Mouse (Mus musculus) stomach, embryonic 16.5 days (tissue): ENCODE data around the gene Fbxo39. TPM values are rescaled to one million over a fixed set of nuclear protein-coding genes. Genes with fewer than 3 reads are reported as not detected.

Experiments
- ATAC-seq: fragments of 200-750 bp; cut with Nextera tagmentation; 2 replicates; pipeline ENCODE4 v1.8.0; 2017; ENCODE audit warnings: moderate number of reproducible peaks, moderate TSS enrichment; ENCODE audit not compliant: insufficient read depth, low FRiP score
- H3K27ac ChIP-seq: fragments of 300-500 bp; sonication (generic); 2 replicates; pipeline ENCODE4 v1.5.1; 2014; ENCODE audit warnings: low read length
- H3K27me3 ChIP-seq: fragments of 300-500 bp; sonication (generic); 2 replicates; pipeline ENCODE4 v1.6.1; 2014; ENCODE audit warnings: low read length, control low read depth, mixed read lengths; ENCODE audit not compliant: control insufficient read depth, insufficient read depth
- H3K36me3 ChIP-seq: fragments of 300-500 bp; sonication (generic); 2 replicates; pipeline ENCODE4 v1.6.1; 2014; ENCODE audit warnings: low read length; ENCODE audit not compliant: control insufficient read depth, insufficient read depth
- H3K4me1 ChIP-seq: fragments of 300-500 bp; sonication (generic); 2 replicates; pipeline ENCODE4 v1.6.1; 2014; ENCODE audit warnings: low read length, control low read depth, mixed read lengths; ENCODE audit not compliant: control insufficient read depth, insufficient read depth
- H3K4me2 ChIP-seq: fragments of 300-500 bp; sonication (generic); 2 replicates; pipeline ENCODE4 v1.6.1; 2014; ENCODE audit warnings: low read depth, low read length, mixed read lengths
- H3K4me3 ChIP-seq: fragments of 300-500 bp; sonication (generic); replicated peaks from 2 replicates; pipeline ENCODE4 v1.5.1; 2014; ENCODE audit warnings: mild to moderate bottlenecking, low read length
- H3K9ac ChIP-seq: fragments of 300-500 bp; sonication (generic); 2 replicates; pipeline ENCODE4 v1.6.1; 2014; ENCODE audit warnings: low read length
- H3K9me3 ChIP-seq: fragments of 300-500 bp; sonication (generic); replicated peaks from 2 replicates; pipeline ENCODE4 v1.6.1; 2016; ENCODE audit warnings: low read length, control low read depth; ENCODE audit not compliant: control insufficient read depth
- WGBS: fragments of 180-500 bp; shearing (Covaris S2); extraction: QIAGEN DNeasy Blood & Tissue Kit; methylation state at CpG from one replicate; pipeline ENCODE4 v1.1.7; 2014; 5-methylcytosine and 5-hydroxymethylcytosine counted together
- polyA plus RNA-seq: library from polyadenylated mRNA; unstranded; fragments of >200 nt; fragmentation: Nextera tagmentation; extraction: Ambion mirVana; gene quantifications from 2 replicates; pipeline ENCODE4 v1.2.1, GENCODE M21; 2015

Fbxo39 gene
- polyA plus RNA-seq: not detected in 2 replicates

DNA sequence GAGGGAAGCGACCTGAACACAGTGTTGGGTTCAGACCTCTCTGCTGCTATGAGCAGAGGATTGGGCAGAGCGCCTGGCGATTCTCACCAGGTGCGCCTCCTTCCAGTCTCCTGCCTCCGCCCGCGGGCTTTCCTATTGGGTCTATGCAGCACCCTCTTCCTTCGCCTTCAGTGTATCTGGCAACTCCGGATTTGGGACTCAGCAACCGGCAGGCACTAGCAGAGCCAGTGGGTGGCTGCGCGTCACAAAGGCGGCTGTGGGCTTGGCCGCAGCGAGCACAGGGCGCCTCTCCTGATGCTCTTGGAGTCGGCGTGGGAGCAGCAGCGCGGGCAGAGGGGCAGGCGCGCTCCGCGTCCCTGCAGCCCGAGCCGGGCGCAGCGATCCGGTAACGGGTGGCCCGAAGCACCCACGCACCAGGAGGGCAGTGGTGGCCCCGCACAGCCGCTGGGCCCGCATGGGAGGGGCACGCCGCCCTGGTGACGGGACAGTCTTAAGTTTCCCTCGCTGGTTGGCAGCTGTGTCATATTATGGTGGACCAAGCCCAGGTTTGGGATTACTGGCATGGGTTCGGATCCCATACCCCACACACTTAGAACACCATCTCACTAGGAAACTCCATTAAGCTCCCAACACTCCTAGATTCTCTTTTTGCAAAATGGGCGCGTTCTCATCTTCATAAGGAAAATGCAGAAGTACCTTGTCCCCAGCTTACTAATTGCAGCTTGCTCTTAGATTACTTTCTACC, at the start of gene Fbxo39:
Gene Fbxo39 (plus strand): TSS at position 294 of the 745 bp plus-strand sequence.
- Histone ChIP-seq H3K9me3 (no peaks in the 10 kb centered on the region), H3K9ac (peak within 1 kb of the TSS; percentile 37), H3K27me3 (peaks cover 17% of the 10 kb centered on the region), H3K27ac (no peak within 1 kb of the TSS), H3K4me1 (peaks cover 3% of the 10 kb centered on the region; the same call in 1 of the 2 replicates), H3K4me2 (peak within 1 kb of the TSS; percentile 49), H3K4me3 (peak within 1 kb of the TSS; percentile 17), H3K36me3 (no peaks in the 10 kb centered on the region)
- WGBS: 9% methylated on average over 42 of the region's 42 CpGs
- ATAC-seq: no peak

DNA sequence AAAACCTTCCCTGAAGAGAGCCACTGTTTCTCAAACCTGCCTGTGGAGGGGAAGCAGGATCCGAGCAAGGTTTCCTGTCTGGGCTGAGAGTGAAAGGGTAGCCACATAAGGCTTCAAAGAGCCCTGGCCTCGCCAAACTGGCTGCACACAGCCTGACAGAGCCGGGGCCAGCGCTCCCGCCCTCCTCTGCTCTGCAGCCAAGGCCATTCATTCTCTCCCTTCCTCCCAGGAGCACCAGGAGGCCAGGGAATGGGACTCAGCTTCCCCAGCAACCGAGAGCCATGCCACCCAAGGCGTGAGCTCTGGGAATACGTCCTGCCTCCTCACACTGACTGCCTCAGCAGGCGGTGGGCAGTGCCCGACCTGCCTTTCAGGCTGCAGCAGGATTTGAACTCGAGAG, 48.8 kb upstream of the Fbxo39 start:
- ATAC-seq: no peak
- H3K27ac ChIP-seq: no peak overlapping the region
- peaks cover 25% of the 10 kb centered on the region for H3K27me3 ChIP-seq
- H3K4me3 ChIP-seq: no peak overlapping the region
- no peaks in the 10 kb centered on the region for H3K9me3 ChIP-seq
- no peak overlapping the region for H3K4me2 ChIP-seq
- whole genome bisulfite sequencing: 11% methylated on average over 11 of the region's 11 CpGs
- H3K9ac ChIP-seq: no peak overlapping the region
- H3K36me3 ChIP-seq: no peaks in the 10 kb centered on the region
- peaks cover 8% of the 10 kb centered on the region; the same call in 1 of the 2 replicates for H3K4me1 ChIP-seq

DNA sequence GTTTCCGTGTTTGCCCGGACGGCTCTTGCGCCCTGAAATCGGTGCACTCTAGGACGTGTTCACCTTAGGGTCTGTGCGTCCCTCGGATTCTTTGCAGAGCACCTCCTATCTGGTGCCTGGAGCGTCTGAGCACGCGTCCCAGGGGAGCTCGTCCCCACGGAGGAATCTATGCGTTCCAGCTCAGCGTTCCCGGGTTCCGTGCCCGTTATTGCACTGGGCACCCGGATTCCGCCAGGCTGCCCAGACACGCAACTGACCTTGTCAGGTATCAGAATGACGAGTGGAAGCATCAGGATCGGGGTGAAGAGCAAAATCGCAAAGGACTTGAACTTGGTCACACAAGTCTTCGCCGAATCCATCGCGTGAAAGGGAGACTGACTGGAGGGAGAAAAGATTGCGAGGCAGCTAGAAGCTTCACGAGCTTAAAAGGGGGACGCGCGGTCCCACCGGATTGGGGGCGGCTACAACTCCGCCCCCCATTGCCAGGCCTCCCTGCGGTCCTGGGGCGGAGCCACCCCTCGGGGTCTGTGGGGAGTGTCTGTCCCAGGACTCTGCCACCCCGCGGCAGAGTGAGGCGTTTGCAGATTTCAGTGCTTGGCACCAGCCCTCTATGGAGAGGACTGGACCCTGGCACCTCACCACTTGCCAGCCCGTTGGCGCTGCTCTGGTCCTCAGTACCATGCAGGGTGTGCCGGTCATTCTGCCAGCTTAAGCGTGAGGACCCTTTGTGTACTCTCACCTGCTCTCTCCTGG, 47.9 kb upstream of the Fbxo39 start:
- Histone ChIP-seq H3K27ac (no peak overlapping the region), H3K4me2 (peak overlapping the region; percentile 89), H3K27me3 (peaks cover 25% of the 10 kb centered on the region), H3K4me1 (peaks cover 8% of the 10 kb centered on the region; the same call in 1 of the 2 replicates), H3K36me3 (no peaks in the 10 kb centered on the region), H3K4me3 (peak overlapping the region; percentile 49), H3K9ac (peak overlapping the region; percentile 60), H3K9me3 (no peaks in the 10 kb centered on the region)
- peak; percentile 77 for ATAC-seq
- WGBS: 1% methylated on average over 46 of the region's 46 CpGs

DNA sequence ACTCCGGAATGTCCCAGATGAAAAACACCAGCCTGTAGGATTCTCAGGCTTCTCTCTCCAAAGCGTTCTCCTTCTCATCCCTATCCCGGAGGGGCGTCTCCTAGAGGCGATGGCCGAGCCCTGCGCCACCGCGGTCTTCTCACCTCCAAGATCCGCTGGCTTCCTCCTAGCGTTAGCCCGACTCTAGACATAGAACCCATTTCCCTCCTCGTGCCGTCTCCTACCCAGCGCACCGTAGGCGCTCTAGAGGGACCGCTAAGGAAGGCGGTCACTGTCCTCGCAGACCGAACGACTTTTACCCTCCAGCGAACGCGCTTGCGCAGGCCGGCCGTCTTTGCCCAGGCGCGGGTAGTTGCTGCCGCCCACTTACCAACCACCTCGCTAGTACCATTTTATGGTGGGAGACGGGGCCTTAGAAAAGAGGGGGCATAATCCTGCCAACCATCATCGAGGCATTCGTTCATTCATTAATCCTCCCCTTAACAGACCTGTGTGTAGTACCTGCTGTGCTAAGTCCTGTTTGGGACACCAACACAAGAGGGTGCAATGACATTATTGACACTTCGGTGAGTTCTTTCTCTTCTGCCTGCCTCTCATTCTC, 47.2 kb upstream of the Fbxo39 start, which contains the start of gene Slc13a5:
Gene Slc13a5 (minus strand): TSS at position 263 of the 601 bp plus-strand sequence.
- Histone ChIP-seq H3K4me3 (peak within 1 kb of the TSS; percentile 49), H3K36me3 (no peaks in the 10 kb centered on the region), H3K9me3 (no peaks in the 10 kb centered on the region), H3K4me1 (peaks cover 8% of the 10 kb centered on the region; the same call in 1 of the 2 replicates), H3K27me3 (peaks cover 25% of the 10 kb centered on the region), H3K4me2 (peak within 1 kb of the TSS; percentile 89), H3K27ac (no peak within 1 kb of the TSS), H3K9ac (peak within 1 kb of the TSS; percentile 60)
- peak; percentile 5; the same call in 1 of the 2 replicates for ATAC-seq
- WGBS: 3% methylated on average over 36 of the region's 36 CpGs

DNA sequence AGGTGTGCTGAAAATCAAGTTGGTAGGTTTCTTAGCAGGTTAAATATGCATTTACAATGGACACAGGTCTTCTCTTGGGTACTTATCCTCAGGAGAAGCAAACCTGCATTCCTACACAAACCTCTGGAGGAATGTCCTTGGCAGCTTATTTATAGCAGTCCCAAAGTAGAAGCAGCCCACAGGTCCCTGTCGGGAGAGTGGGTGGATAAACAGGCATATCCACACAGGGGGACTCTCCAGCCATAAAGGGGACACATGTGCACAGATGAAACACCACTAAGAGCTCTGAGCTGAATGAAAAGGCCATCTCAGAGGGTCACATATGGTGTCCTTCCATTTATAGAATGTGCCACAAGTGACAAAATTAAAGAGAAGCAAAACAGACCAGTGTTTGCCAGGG, 42.5 kb upstream of the Fbxo39 start:
- no peak overlapping the region for H3K4me2 ChIP-seq
- no peak for ATAC-seq
- H3K4me1 ChIP-seq: 0 out of 2 replicates have a peak, but pooled peaks cover 3% of the 10 kb centered on the region
- no peak overlapping the region for H3K9ac ChIP-seq
- H3K4me3 ChIP-seq: no peak overlapping the region
- H3K27me3 ChIP-seq: peaks cover 9% of the 10 kb centered on the region
- no peak overlapping the region for H3K27ac ChIP-seq
- H3K9me3 ChIP-seq: no peaks in the 10 kb centered on the region
- whole genome bisulfite sequencing: 36% methylated on average over 1 of the region's 1 CpGs
- no peaks in the 10 kb centered on the region for H3K36me3 ChIP-seq

DNA sequence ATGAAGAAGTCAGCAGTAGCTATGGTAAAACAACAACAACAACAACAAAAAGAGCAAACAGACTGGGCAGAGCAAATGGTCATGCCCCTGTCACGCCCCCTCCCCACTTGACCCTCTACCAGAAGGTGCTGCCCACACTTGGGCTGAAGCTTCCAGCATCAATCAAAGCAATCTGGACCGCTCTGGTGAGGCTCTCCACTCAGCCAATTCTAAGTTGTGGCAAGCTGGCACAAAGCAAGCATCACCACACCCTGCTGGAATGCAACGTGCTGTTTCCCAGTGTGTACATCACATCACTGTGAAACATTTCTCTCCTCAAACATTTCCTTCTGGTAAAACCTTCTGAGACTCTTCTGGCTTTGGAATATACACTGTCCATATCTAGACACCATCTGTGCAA, 40.9 kb upstream of the Fbxo39 start:
- Histone ChIP-seq H3K4me1 (no peaks in the 10 kb centered on the region), H3K27ac (no peak overlapping the region), H3K27me3 (no peaks in the 10 kb centered on the region), H3K9ac (no peak overlapping the region), H3K4me2 (no peak overlapping the region), H3K36me3 (no peaks in the 10 kb centered on the region), H3K4me3 (no peak overlapping the region), H3K9me3 (no peaks in the 10 kb centered on the region)
- 48% methylated on average over 3 of the region's 3 CpGs for WGBS
- ATAC-seq: no peak

DNA sequence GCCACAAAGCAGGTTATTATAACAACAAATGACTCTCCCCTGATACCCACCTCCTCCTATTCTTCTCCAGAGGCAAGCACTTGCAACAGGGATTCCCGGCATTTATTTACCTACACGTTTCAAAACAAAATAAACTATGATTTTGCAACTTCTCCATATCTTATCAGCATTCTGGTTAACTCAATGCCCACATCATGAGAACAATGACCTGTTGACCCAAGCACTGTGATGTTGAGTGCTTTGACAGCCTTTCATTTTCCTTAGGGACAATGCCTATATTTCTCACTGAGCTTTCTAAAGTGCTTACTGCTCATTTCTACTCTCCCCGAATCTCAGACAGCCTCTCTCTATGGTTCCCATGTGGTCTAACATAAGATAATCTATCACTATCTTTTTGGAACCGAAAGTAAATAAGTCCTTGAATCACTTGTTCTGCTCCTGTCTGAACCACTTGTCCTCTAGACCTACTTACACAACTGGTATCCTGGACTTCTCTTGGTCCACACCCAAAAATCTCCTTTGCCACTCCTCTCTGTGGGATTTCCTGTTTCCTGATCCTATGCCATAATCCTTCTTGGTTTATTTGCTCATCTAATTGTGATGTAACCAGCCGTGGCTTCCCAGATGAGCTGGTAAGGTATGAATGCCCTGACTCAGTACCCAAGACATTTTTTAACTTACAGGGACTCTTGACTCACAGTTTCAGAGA, 32.9 kb upstream of the Fbxo39 start:
- H3K36me3 ChIP-seq: no peaks in the 10 kb centered on the region
- no peaks in the 10 kb centered on the region for H3K4me1 ChIP-seq
- H3K9ac ChIP-seq: no peak overlapping the region
- H3K27me3 ChIP-seq: no peaks in the 10 kb centered on the region
- 61% methylated on average over 5 of the region's 5 CpGs for WGBS
- H3K4me3 ChIP-seq: no peak overlapping the region
- H3K9me3 ChIP-seq: no peaks in the 10 kb centered on the region
- H3K27ac ChIP-seq: no peak overlapping the region
- no peak for ATAC-seq
- no peak overlapping the region for H3K4me2 ChIP-seq

DNA sequence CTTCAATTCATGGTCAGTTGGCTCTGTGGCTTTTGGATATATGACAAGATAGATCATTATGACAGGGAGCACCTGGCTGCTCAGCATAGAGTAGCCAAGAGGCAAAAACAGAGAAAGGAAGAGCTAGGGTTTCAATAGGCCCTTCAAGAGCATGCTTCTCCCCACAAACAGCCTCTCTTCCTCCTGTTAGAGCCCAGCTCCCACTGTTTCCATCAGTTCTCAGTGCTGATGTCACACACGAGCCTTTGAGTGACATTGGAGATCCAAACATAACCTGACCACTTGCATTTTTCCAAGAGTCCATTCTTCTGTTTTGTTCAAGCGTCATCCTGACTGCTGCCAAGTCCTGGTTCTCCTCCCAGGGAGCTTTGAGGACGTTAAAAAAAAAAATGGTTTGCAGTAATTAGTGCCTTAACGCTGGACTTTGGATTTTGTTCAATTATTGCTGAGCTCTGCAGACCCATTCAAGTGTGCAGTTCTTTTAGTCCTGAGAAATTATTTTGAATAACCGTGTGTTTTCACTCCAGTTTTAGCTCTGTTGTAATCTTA, 32.3 kb upstream of the Fbxo39 start:
- no peak overlapping the region for H3K9ac ChIP-seq
- ATAC-seq: no peak
- H3K9me3 ChIP-seq: no peaks in the 10 kb centered on the region
- 58% methylated on average over 5 of the region's 5 CpGs for WGBS
- no peak overlapping the region for H3K4me2 ChIP-seq
- no peak overlapping the region for H3K27ac ChIP-seq
- H3K36me3 ChIP-seq: no peaks in the 10 kb centered on the region
- no peak overlapping the region for H3K4me3 ChIP-seq
- H3K4me1 ChIP-seq: no peaks in the 10 kb centered on the region
- no peaks in the 10 kb centered on the region for H3K27me3 ChIP-seq
